Mouse (Mus musculus) heart, postnatal 0 days (tissue): Measurements from ENCODE around the gene Casz1. TPM values are rescaled to one million over a fixed set of nuclear protein-coding genes. Genes with fewer than 3 reads are reported as not detected.

Experiments used
- ATAC-seq: fragments of 200-750 bp; cut with Nextera tagmentation; 2 replicates; pipeline ENCODE4 v1.8.0; 2017; ENCODE audit warnings: low read depth, moderate number of reproducible peaks, moderate library complexity; ENCODE audit not compliant: insufficient read depth
- DNase-seq: peaks from one replicate; pipeline ENCODE4 v3.0.0-alpha.2; 2016; ENCODE audit warnings: low spot score
- H3K27ac ChIP-seq: fragments of 300-500 bp; sonication (generic); 2 replicates; pipeline ENCODE4 v1.5.1; 2014; ENCODE audit warnings: low read depth, mild to moderate bottlenecking
- H3K27me3 ChIP-seq: fragments of 300-500 bp; sonication (generic); 2 replicates; pipeline ENCODE4 v1.6.1; 2014; ENCODE audit warnings: low read length, mixed read lengths; ENCODE audit not compliant: control insufficient read depth, insufficient read depth
- H3K36me3 ChIP-seq: fragments of 300-500 bp; sonication (generic); replicated peaks from 2 replicates; pipeline ENCODE4 v1.6.1; 2014; ENCODE audit warnings: low read length, mixed read lengths; ENCODE audit not compliant: control insufficient read depth, insufficient read depth
- H3K4me1 ChIP-seq: fragments of 300-500 bp; sonication (generic); 2 replicates; pipeline ENCODE4 v1.6.1; 2014; ENCODE audit warnings: antibody characterized with exemption; ENCODE audit not compliant: control insufficient read depth, insufficient read depth
- H3K4me2 ChIP-seq: fragments of 300-500 bp; sonication (generic); 2 replicates; pipeline ENCODE4 v1.6.1; 2014; ENCODE audit warnings: low read depth, mild to moderate bottlenecking, low read length, moderate library complexity
- H3K4me3 ChIP-seq: fragments of 300-500 bp; sonication (generic); 2 replicates; pipeline ENCODE4 v1.5.1; 2014; ENCODE audit warnings: low read depth, low read length
- H3K9ac ChIP-seq: fragments of 300-500 bp; sonication (generic); replicated peaks from 2 replicates; pipeline ENCODE4 v1.6.1; 2014; ENCODE audit warnings: low read depth, low read length, mixed read lengths
- H3K9me3 ChIP-seq: fragments of 300-500 bp; sonication (generic); replicated peaks from 2 replicates; pipeline ENCODE4 v1.6.1; 2016; ENCODE audit warnings: low read length; ENCODE audit not compliant: control insufficient read depth
- CTCF ChIP-seq: IDR thresholded peaks from 2 replicates; pipeline ENCODE4 v1.5.1; 2016; ENCODE audit warnings: antibody characterized with exemption, control low read depth, low read depth
- EP300 ChIP-seq: IDR thresholded peaks from 2 replicates; pipeline ENCODE4 v1.6.1; 2016; ENCODE audit warnings: antibody characterized with exemption, low read depth
- WGBS: fragments of 180-500 bp; shearing (Covaris S2); extraction: QIAGEN DNeasy Blood & Tissue Kit; methylation state at CpG from one replicate; pipeline ENCODE4 v1.1.7; 2014; 5-methylcytosine and 5-hydroxymethylcytosine counted together
- polyA plus RNA-seq: library from polyadenylated mRNA; unstranded; fragments of >200 nt; fragmentation: Nextera tagmentation; extraction: Ambion mirVana; gene quantifications from 2 replicates; pipeline ENCODE4 v1.2.1, GENCODE M21; 2015
- total RNA-seq: library from RNA; depleted of rRNA; stranded (reverse); fragments of >200 nt; gene quantifications from 2 replicates; pipeline ENCODE4 v1.2.3, GENCODE M21; 2014; ENCODE audit warnings: low replicate concordance

Casz1 gene
- total and polyA plus RNA-seq, 2 experiments from 2014 or later: 16.4 to 42.6 TPM

GRCm38 (mm10) chr4:148846724-148847123 lies 42.5 kb downstream of the Casz1 start:
- no peaks in the 10 kb centered on the region for H3K9me3 ChIP-seq
- peak overlapping the region; percentile 47; the same call in 1 of the 2 replicates for H3K27ac ChIP-seq
- H3K4me2 ChIP-seq: peak overlapping the region; percentile 43; the same call in 1 of the 2 replicates

GRCm38 (mm10) chr4:148847636-148848035 lies 43.4 kb downstream of the Casz1 start:
- WGBS: 85% methylated on average over 9 of the region's 9 CpGs
- no peak overlapping the region for H3K9ac ChIP-seq

More at GRCm38 (mm10) chr4:148846724-148847123, 42.5 kb downstream of the Casz1 start:
- Histone ChIP-seq H3K36me3 (0 out of 2 replicates have a peak, but pooled peaks cover 4% of the 10 kb centered on the region), H3K27me3 (no peaks in the 10 kb centered on the region), H3K4me1 (peaks cover 18% of the 10 kb centered on the region), H3K9ac (no peak overlapping the region), H3K4me3 (no peak overlapping the region)
- DNase-seq: no peak
- no peak for ATAC-seq
- WGBS: 58% methylated on average over 11 of the region's 11 CpGs
- TF ChIP-seq CTCF (no peak), EP300 (no peak)

GRCm38 (mm10) chr4:148849437-148849836 lies 45.2 kb downstream of the Casz1 start:
- no peak for TF ChIP-seq CTCF
- TF ChIP-seq EP300: no peak
- no peak overlapping the region for H3K4me3 ChIP-seq
- H3K36me3 ChIP-seq: 0 out of 2 replicates have a peak, but pooled peaks cover 4% of the 10 kb centered on the region
- no peak overlapping the region for H3K27ac ChIP-seq
- H3K4me2 ChIP-seq: no peak overlapping the region
- WGBS: 62% methylated on average over 6 of the region's 6 CpGs
- DNase-seq (no peak), ATAC-seq (no peak)
- no peaks in the 10 kb centered on the region for H3K9me3 ChIP-seq
- peaks cover 29% of the 10 kb centered on the region for H3K4me1 ChIP-seq
- no peaks in the 10 kb centered on the region for H3K27me3 ChIP-seq
- no peak overlapping the region for H3K9ac ChIP-seq

More at GRCm38 (mm10) chr4:148847636-148848035, 43.4 kb downstream of the Casz1 start:
- Histone ChIP-seq H3K4me3 (no peak overlapping the region), H3K27ac (no peak overlapping the region), H3K4me2 (no peak overlapping the region), H3K27me3 (no peaks in the 10 kb centered on the region), H3K36me3 (0 out of 2 replicates have a peak, but pooled peaks cover 4% of the 10 kb centered on the region), H3K9me3 (no peaks in the 10 kb centered on the region), H3K4me1 (peaks cover 26% of the 10 kb centered on the region)
- ATAC-seq: no peak
- DNase-seq: no peak
- TF ChIP-seq CTCF (no peak), EP300 (no peak)

GRCm38 (mm10) chr4:148853057-148853456 lies 48.8 kb downstream of the Casz1 start:
- ATAC-seq (no peak), DNase-seq (no peak)
- H3K27me3 ChIP-seq: no peaks in the 10 kb centered on the region
- peaks cover 40% of the 10 kb centered on the region for H3K4me1 ChIP-seq
- TF ChIP-seq CTCF (no peak), EP300 (no peak)
- no peaks in the 10 kb centered on the region for H3K9me3 ChIP-seq
- H3K9ac ChIP-seq: no peak overlapping the region
- H3K4me3 ChIP-seq: no peak overlapping the region
- H3K27ac ChIP-seq: no peak overlapping the region
- H3K4me2 ChIP-seq: no peak overlapping the region
- H3K36me3 ChIP-seq: no peaks in the 10 kb centered on the region
- 72% methylated on average over 4 of the region's 4 CpGs for WGBS

GRCm38 (mm10) chr4:148854093-148854492 lies 49.9 kb downstream of the Casz1 start:
- Histone ChIP-seq H3K9me3 (no peaks in the 10 kb centered on the region), H3K4me2 (no peak overlapping the region), H3K27me3 (no peaks in the 10 kb centered on the region), H3K9ac (no peak overlapping the region), H3K4me1 (peaks cover 46% of the 10 kb centered on the region), H3K36me3 (no peaks in the 10 kb centered on the region), H3K4me3 (no peak overlapping the region), H3K27ac (no peak overlapping the region)
- WGBS: 32% methylated on average over 2 of the region's 2 CpGs
- ATAC-seq (no peak), DNase-seq (no peak)
- TF ChIP-seq CTCF (no peak), EP300 (no peak)

GRCm38 (mm10) chr4:148855527-148855926 lies 51.3 kb downstream of the Casz1 start:
- H3K9ac ChIP-seq: no peak overlapping the region
- 51% methylated on average over 5 of the region's 5 CpGs for WGBS
- no peak overlapping the region; the same call in 1 of the 2 replicates for H3K27ac ChIP-seq
- ATAC-seq (no peak; the same call in 1 of the 2 replicates), DNase-seq (no peak)
- H3K4me2 ChIP-seq: no peak overlapping the region
- TF ChIP-seq CTCF: no peak
- TF ChIP-seq EP300: no peak
- H3K27me3 ChIP-seq: no peaks in the 10 kb centered on the region
- H3K4me3 ChIP-seq: no peak overlapping the region
- H3K9me3 ChIP-seq: no peaks in the 10 kb centered on the region
- no peaks in the 10 kb centered on the region for H3K36me3 ChIP-seq
- H3K4me1 ChIP-seq: peaks cover 41% of the 10 kb centered on the region
